Mouse (Mus musculus) Patski (cell line): Measurements from ENCODE around the gene 3110082I17Rik. TPM values are rescaled to one million over a fixed set of nuclear protein-coding genes. Genes with fewer than 3 reads are reported as not detected.

ENCODE experiments used
- ATAC-seq: fragments of 100-300 bp; one replicate; pipeline ENCODE4 v1.8.0; 2021
- CTCF ChIA-PET: fragments of 350-600 bp; sonication (Branson Sonifier 250); formaldehyde crosslinking; loops from one replicate; lab custom pipeline; 2022; ENCODE audit warnings: inconsistent platforms; lab: Charles Lee
- POLR2A ChIA-PET: fragments of 350-600 bp; sonication (Branson Sonifier 250); formaldehyde crosslinking; loops from one replicate; lab custom pipeline; 2022; ENCODE audit warnings: antibody characterized with exemption, inconsistent platforms; lab: Charles Lee
- DNase-seq: peaks from one replicate; pipeline ENCODE4 v3.0.0-alpha.2; 2011; ENCODE audit warnings: low read depth, low spot score
- H3K27me3 ChIP-seq: fragments of 371-371 bp; one replicate; pipeline ENCODE4 v1.5.1; 2021
- CTCF ChIP-seq: fragments of 100-300 bp; IDR thresholded peaks from one replicate; pipeline ENCODE4 v1.5.1; 2021
- in situ Hi-C: fragments of 300-500 bp; cut with MboI; formaldehyde crosslinking; loops from 3 replicates; pipeline ENCODE4 v1.11.1; 2018; ENCODE audit warnings: low pct_unique_long_range_greater_than_20kb, mixed read lengths
- polyA plus RNA-seq: library from polyadenylated mRNA; unstranded; gene quantifications from one replicate; pipeline ENCODE4 v1.2.3, GENCODE M21; 2021

Gene 3110082I17Rik
- polyA plus RNA-seq, 1 experiment from 2014 or later, result 19.1 TPM

GRCm38 (mm10) chr5:139440451-139440850 is 19.9 kb downstream of the 3110082I17Rik start:
- H3K27me3 ChIP-seq, result no peaks in the 10 kb centered on the region
- POLR2A ChIA-PET, result interaction anchor here (0.5 kb wide), 1 partner anchor 28 kb away, joined by 3 read pairs; no protein-coding TSS in a partner anchor
- DNase-seq (no peak), ATAC-seq (no peak)
- CTCF ChIA-PET, result interaction anchor here (1.0 kb wide), 1 partner anchor 12 kb away, joined by 4 read pairs; no protein-coding TSS in a partner anchor
- in situ Hi-C loops, result no loop called here
- no peak for TF ChIP-seq CTCF

GRCm38 (mm10) chr5:139438440-139438839 is 21.9 kb downstream of the 3110082I17Rik start:
- DNase-seq, result no peak
- in situ Hi-C loops, result no loop called here
- ATAC-seq, result no peak
- no peak for TF ChIP-seq CTCF
- H3K27me3 ChIP-seq, result no peaks in the 10 kb centered on the region
- POLR2A ChIA-PET, result no interaction called here
- CTCF ChIA-PET, result no interaction called here

GRCm38 (mm10) chr5:139437769-139438168 is 22.6 kb downstream of the 3110082I17Rik start:
- in situ Hi-C loops, result no loop called here

GRCm38 (mm10) chr5:139434940-139435339 is 25.4 kb downstream of the 3110082I17Rik start:
- POLR2A ChIA-PET, result no interaction called here
- ATAC-seq, result no peak
- in situ Hi-C loops, result no loop called here
- DNase-seq, result no peak
- no peaks in the 10 kb centered on the region for H3K27me3 ChIP-seq
- CTCF ChIA-PET, result no interaction called here
- no peak for TF ChIP-seq CTCF

More at GRCm38 (mm10) chr5:139437769-139438168, 22.6 kb downstream of the 3110082I17Rik start:
- no peaks in the 10 kb centered on the region for H3K27me3 ChIP-seq
- CTCF ChIA-PET, result interaction anchor here (1.1 kb wide), 1 partner anchor 40 kb away, joined by 3 read pairs; no protein-coding TSS in a partner anchor
- TF ChIP-seq CTCF, result no peak
- ATAC-seq (no peak), DNase-seq (no peak)
- POLR2A ChIA-PET, result no interaction called here

GRCm38 (mm10) chr5:139433842-139434568 is 26.3 kb downstream of the 3110082I17Rik start:
- ATAC-seq, result no peak
- in situ Hi-C loops, result no loop called here

GRCm38 (mm10) chr5:139432747-139433508 is 27.4 kb downstream of the 3110082I17Rik start:
- in situ Hi-C loops, result no loop called here
- ChIA-PET POLR2A (no interaction called here), CTCF (no interaction called here)
- DNase-seq (no peak), ATAC-seq (no peak)
- no peaks in the 10 kb centered on the region for H3K27me3 ChIP-seq
- no peak for TF ChIP-seq CTCF

More at GRCm38 (mm10) chr5:139433842-139434568, 26.3 kb downstream of the 3110082I17Rik start:
- CTCF ChIA-PET, result no interaction called here
- POLR2A ChIA-PET, result no interaction called here
- H3K27me3 ChIP-seq, result no peaks in the 10 kb centered on the region
- DNase-seq, result no peak
- no peak for TF ChIP-seq CTCF

- ChIA-PET CTCF (no interaction called here), POLR2A (no interaction called here)
- DNase-seq (no peak), ATAC-seq (no peak)
- H3K27me3 ChIP-seq, result no peaks in the 10 kb centered on the region
- in situ Hi-C loops, result no loop called here
- TF ChIP-seq CTCF, result no peak
Measured at GRCm38 (mm10) chr5:139432333-139432732, 28.0 kb downstream of the 3110082I17Rik start.

GRCm38 (mm10) chr5:139429818-139430341 is 30.4 kb downstream of the 3110082I17Rik start:
- DNase-seq, result no peak
- ATAC-seq, result peak; percentile 13
- TF ChIP-seq CTCF, result no peak
- H3K27me3 ChIP-seq, result no peaks in the 10 kb centered on the region
- CTCF ChIA-PET, result no interaction called here
- in situ Hi-C loops, result no loop called here
- POLR2A ChIA-PET, result no interaction called here

GRCm38 (mm10) chr5:139427989-139428388 is 32.3 kb downstream of the 3110082I17Rik start:
- DNase-seq (no peak), ATAC-seq (no peak)
- H3K27me3 ChIP-seq, result no peaks in the 10 kb centered on the region
- CTCF ChIA-PET, result interaction anchor here (0.8 to 2.5 kb wide), 2 partner anchors 19 to 32 kb away, joined by 3 to 7 read pairs; partner anchors contain the start of gene 3110082I17Rik
- POLR2A ChIA-PET, result no interaction called here
- no peak for TF ChIP-seq CTCF
- in situ Hi-C loops, result no loop called here

- CTCF ChIA-PET, result interaction anchor here (2.5 kb wide), 1 partner anchor 33 kb away, joined by 7 read pairs; the partner anchor contains the start of gene 3110082I17Rik
- in situ Hi-C loops, result no loop called here
- no peak for ATAC-seq
- POLR2A ChIA-PET, result no interaction called here
- DNase-seq, result no peak
- no peaks in the 10 kb centered on the region for H3K27me3 ChIP-seq
- TF ChIP-seq CTCF, result no peak
Measured at GRCm38 (mm10) chr5:139427001-139427400, 33.3 kb downstream of the 3110082I17Rik start.
